Mouse (Mus musculus) gastrocnemius, postnatal 14 days (tissue): ENCODE results near the gene Nr2e3. TPM values are rescaled to one million over a fixed set of nuclear protein-coding genes. Genes with fewer than 3 reads are reported as not detected.
"Not testable (repeated sequence)": the region's sequence is repeated elsewhere in the genome, so short reads cannot be mapped to it uniquely, and the experiment has no call there.

ENCODE experiments used
- DNase-seq: peaks from one replicate; pipeline ENCODE4 v3.0.0; 2021; ENCODE audit warnings: mixed read lengths
- intact Hi-C: fragments of 180-260 bp; cut with DNase I; formaldehyde crosslinking; loops from one replicate; pipeline ENCODE4 v1.15.1; 2025; ENCODE audit warnings: low total_unique reads
- total RNA-seq, 2 experiments: library from RNA; stranded (reverse); gene quantifications; 2 replicates each; pipeline ENCODE4 v1.2.3; 2021

Nr2e3 gene
- total RNA-seq, 2 experiments from 2014 or later, result not detected

DNA sequence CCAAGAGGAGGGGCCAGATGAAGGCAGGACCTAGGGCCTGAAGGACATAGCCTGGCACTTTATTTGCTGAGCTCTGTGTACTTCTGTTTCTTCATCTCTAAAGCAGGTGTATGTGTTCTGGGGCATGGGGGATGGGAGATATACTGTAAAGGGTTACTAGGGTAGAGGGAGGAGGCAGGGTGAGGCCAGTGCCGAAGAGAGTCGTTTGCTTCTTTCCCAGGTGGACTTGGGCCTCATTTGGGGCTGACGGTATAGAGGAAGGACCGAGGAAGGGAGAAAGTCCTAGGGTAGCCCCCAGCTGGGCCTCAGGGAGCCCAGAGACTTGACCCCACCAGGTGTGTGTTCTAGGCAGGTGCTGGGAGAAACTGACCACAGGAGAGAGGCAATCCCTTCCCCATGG lies 8.5 kb downstream of the Nr2e3 start:
- DNase-seq, result no peak
- intact Hi-C loops, result no loop called here

- intact Hi-C loops, result no loop called here
- no peak for DNase-seq
Observed at GRCm38 (mm10) chr9:59951001-59951750, 9.3 kb downstream of the Nr2e3 start.

DNA sequence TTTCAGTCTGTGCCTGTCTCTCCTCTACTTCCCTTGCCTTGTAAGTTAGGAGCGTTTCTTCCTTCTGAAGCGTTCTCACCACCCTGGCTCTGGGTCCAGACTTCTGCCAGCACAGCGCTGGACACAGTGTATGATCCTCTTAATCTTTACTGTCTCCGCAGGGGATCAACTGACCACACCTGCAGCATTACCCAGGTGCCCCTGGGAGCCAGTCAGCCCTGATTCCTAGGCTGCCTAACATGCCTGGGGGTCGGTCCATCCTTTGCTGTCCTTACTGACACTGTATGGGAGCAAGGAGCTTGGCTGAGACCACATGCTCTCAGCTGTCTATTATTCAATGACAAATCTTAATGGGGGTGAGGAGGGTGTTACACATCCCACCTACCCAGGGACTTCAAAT lies 10.5 kb downstream of the Nr2e3 start:
- intact Hi-C loops, result no loop called here
- DNase-seq, result no peak

DNA sequence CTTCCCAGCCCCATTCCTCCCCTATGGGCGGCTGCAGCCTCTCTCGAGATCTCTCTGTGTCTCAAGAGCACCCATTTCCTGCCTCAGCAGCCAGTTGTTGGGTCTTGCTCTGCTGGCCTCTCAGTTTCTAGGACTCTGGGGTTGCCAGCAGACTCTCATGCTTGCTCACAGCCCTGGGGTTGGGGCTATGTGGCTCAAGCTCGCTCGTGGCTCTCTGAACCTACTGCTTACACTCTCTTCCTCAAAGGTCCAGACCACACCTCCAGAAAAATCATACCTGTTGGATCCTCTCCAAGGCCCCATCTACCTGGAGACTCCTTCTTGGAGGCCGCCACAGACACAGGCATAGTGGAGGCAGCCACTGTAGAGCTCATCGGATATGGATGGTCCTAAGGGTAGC lies 10.9 kb downstream of the Nr2e3 start:
- no peak for DNase-seq
- intact Hi-C loops, result no loop called here

GRCm38 (mm10) chr9:59948691-59949250 lies 11.7 kb downstream of the Nr2e3 start:
- DNase-seq, result no peak
- intact Hi-C loops, result no loop called here

GRCm38 (mm10) chr9:59948226-59948625 lies 12.2 kb downstream of the Nr2e3 start:
- intact Hi-C loops, result no loop called here
- DNase-seq, result no peak

GRCm38 (mm10) chr9:59947271-59947670 lies 13.2 kb downstream of the Nr2e3 start:
- intact Hi-C loops, result no loop called here

GRCm38 (mm10) chr9:59945241-59945640 lies 15.2 kb downstream of the Nr2e3 start:
- intact Hi-C loops, result no loop called here
- DNase-seq, result no peak

More at GRCm38 (mm10) chr9:59947271-59947670, 13.2 kb downstream of the Nr2e3 start:
- DNase-seq, result no peak

GRCm38 (mm10) chr9:59943826-59944225 lies 16.6 kb downstream of the Nr2e3 start:
- no peak for DNase-seq
- intact Hi-C loops, result no loop called here

DNA sequence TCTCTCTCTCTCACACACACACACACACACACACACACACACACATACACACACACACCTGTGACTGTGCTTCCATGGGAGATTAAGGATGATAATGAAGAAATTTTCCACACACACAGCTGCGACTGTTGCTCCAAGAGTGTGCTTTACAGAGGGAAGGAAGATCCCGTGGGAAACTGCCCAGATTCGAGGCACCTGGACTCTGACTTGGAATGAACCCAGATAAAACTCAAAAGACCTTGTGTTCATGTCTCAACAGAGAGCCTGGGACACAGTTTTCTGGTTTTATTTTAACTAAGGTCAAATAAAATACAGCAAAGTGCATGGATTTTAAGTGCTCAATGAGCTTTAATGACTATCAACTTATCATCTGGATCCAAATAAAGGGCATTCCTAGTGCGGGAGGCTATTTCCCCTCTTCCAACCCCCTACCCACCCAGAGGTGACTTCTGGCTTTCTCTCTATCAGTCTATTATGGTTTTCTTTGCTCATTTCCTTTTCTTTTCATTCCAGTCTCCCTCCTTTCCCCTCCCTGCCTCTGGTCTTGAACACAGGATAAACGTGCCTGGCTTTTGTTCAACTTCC lies 17.9 kb downstream of the Nr2e3 start:
- DNase-seq, result no peak
- intact Hi-C loops, result no loop called here

GRCm38 (mm10) chr9:59941885-59942350 lies 18.5 kb downstream of the Nr2e3 start:
- DNase-seq, result no peak
- intact Hi-C loops, result no loop called here

DNA sequence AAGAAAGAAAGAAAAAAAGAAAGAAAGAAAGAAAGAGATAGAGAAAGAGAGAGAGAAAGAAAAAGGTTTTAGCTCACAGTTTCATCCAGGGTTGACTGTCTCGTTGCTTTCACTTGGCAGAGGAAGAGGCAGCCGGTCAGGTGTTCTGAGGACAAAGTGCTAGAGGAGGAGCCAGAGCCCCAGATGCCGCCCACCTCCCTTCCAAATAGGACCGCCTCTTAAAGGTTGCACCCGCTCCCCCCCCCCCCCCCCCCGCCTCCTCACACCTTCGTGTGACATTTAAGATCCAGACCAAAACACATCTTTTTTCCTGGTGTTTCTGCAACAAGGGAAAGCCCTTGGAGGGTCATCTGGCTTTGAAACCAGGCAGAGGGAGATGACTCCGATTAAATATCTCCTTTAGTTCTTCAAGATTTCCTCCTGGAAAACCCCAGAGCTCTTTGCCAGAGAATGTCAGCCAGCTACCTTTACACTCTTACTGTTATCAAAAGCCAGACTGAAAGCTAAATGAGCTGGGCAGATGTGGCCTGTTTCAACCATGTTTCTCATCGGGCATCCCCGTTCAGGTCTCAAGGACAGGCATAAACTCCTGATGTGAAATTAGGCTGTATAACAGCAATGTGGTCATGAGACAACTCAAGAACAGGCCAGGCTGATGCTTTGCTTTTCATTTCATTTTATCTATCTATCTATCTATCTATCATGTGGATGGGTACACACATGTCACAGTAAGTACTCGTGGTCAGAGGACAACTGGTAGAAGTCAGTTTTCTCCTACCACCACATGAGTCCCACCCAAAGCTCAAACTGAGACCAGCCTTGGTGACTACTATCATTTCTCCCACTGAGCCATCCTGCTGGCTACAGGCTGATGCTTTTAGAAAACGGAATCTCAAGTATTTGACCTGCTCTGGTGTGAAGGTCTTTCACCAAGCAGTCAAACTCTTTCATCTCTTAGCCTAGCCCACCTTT lies 19.3 kb downstream of the Nr2e3 start:
- intact Hi-C loops, result no loop called here
- no peak for DNase-seq

- intact Hi-C loops, result no loop called here
- DNase-seq, result no peak
Observed at GRCm38 (mm10) chr9:59939691-59940090, 20.8 kb downstream of the Nr2e3 start.

- intact Hi-C loops, result no loop called here
- no peak for DNase-seq
Observed at GRCm38 (mm10) chr9:59938529-59938928, 21.9 kb downstream of the Nr2e3 start.

GRCm38 (mm10) chr9:59935866-59936265 lies 24.6 kb downstream of the Nr2e3 start:
- DNase-seq, intact Hi-C loops: not testable (repeated sequence)

GRCm38 (mm10) chr9:59930248-59930647 lies 30.2 kb downstream of the Nr2e3 start:
- DNase-seq, result no peak
- intact Hi-C loops, result no loop called here

GRCm38 (mm10) chr9:59914761-59915160 lies 45.7 kb downstream of the Nr2e3 start:
- intact Hi-C loops, result no loop called here
- DNase-seq, result no peak

DNA sequence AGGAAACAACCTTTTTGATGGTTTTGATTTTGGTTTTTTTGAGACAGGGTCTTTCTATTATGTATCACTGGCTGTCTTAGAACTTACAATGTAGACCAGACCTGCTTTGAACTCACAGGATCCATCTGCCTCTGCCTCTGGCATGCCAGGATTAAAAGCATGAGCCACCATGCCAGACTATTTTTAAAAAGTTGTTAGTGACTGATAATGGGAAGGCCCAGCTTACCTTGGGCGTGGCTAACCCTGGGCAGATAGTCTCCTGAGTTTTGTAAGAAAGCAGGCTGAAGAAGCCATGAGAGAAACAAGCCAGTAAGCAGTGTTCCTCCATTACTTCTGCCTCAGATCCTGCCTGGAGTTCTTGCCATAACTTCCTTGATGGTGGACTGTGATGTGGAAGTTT lies 57.1 kb downstream of the Nr2e3 start:
- no peak for DNase-seq
- intact Hi-C loops, result no loop called here
